In the genomic region with DNA sequence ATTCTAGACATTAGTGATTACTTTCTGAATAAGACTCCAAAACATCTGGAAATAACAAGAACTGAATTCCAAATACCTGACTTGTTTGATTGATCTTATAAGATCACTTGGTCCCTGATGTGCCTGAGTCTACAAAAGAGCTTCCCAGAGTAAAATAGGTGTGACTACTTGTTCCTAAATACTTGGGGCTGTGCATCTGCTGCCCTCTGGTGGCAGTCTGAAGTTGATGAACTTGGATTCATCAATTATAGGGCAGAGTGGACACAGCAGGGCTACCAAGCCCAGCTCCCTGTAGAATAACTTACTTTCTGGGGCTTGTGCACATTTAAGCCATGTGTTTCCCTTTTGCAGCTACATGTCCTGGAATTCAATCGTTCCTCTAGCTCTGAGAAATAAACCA, we compare ENCODE assay signal across 8 mouse cellular contexts. TPM values are rescaled to one million over a fixed set of nuclear protein-coding genes. Genes with fewer than 3 reads are reported as not detected.
DNase-seq lines count a peak whose midpoint lies in the region; ATAC-seq lines count a peak whose summit lies in the region.

No protein-coding gene starts in this region.

- H3K4me3 ChIP-seq in liver, embryonic 12.5 days, result no peak overlapping the region
- H3K4me3 ChIP-seq in intestine, embryonic 15.5 days (replicated peaks), result no peak overlapping the region
- H3K4me3 ChIP-seq in midbrain, embryonic 15.5 days, result no peak overlapping the region

- intact Hi-C loops in left cerebral cortex, postnatal 14 days (cut with DNase I), result no loop called here

- H3K9ac ChIP-seq in liver, embryonic 12.5 days, result no peak overlapping the region
- no peak overlapping the region for H3K9ac ChIP-seq in intestine, embryonic 15.5 days
- no peak overlapping the region for H3K9ac ChIP-seq in midbrain, embryonic 15.5 days

- H3K4me1 ChIP-seq in liver, embryonic 12.5 days, result 0 out of 2 replicates have a peak, but pooled peaks cover 4% of the 10 kb centered on the region
- H3K4me1 ChIP-seq in intestine, embryonic 15.5 days (replicated peaks), result no peaks in the 10 kb centered on the region
- H3K4me1 ChIP-seq in midbrain, embryonic 15.5 days, result no peaks in the 10 kb centered on the region

- 16% methylated on average over 1 of the region's 1 CpGs for WGBS in liver, embryonic 12.5 days (ENCODE audit: insufficient replicate concordance)
- WGBS in intestine, embryonic 15.5 days, result 26% methylated on average over 1 of the region's 1 CpGs
- WGBS in midbrain, embryonic 15.5 days, result 28% methylated on average over 1 of the region's 1 CpGs

- no peak overlapping the region for H3K4me2 ChIP-seq in liver, embryonic 12.5 days
- no peak overlapping the region for H3K4me2 ChIP-seq in intestine, embryonic 15.5 days (replicated peaks)
- no peak overlapping the region for H3K4me2 ChIP-seq in midbrain, embryonic 15.5 days

- no peaks in the 10 kb centered on the region; the same call in 1 of the 2 replicates for H3K36me3 ChIP-seq in liver, embryonic 12.5 days
- no peaks in the 10 kb centered on the region for H3K36me3 ChIP-seq in intestine, embryonic 15.5 days
- H3K36me3 ChIP-seq in midbrain, embryonic 15.5 days (replicated peaks), result no peaks in the 10 kb centered on the region

- peak; percentile 77 for DNase-seq in liver
- DNase-seq in cerebellum, adult 9-11 months, result peak; percentile 55
- peak; percentile 39 to 49 for DNase-seq in frontal cortex, postnatal 25 days (ENCODE audit: low spot score in 2 of 2)
- peak; percentile 53 to 79 for DNase-seq in left cerebral cortex, postnatal 14 days (ENCODE audit: low spot score in 2 of 2)
- peak; percentile 43 to 63 for DNase-seq in spleen, postnatal 36 days (ENCODE audit: low spot score in 2 of 2)

- H3K9me3 ChIP-seq in liver, embryonic 12.5 days (replicated peaks), result no peaks in the 10 kb centered on the region
- no peaks in the 10 kb centered on the region for H3K9me3 ChIP-seq in intestine, embryonic 15.5 days
- H3K9me3 ChIP-seq in midbrain, embryonic 15.5 days, result no peaks in the 10 kb centered on the region

- H3K27me3 ChIP-seq in liver, embryonic 12.5 days (replicated peaks), result no peaks in the 10 kb centered on the region
- H3K27me3 ChIP-seq in intestine, embryonic 15.5 days (replicated peaks), result no peaks in the 10 kb centered on the region
- no peaks in the 10 kb centered on the region for H3K27me3 ChIP-seq in midbrain, embryonic 15.5 days (replicated peaks)

- no peak for ATAC-seq in liver, embryonic 12.5 days
- peak; percentile 56; the same call in 1 of the 2 replicates for ATAC-seq in intestine, embryonic 15.5 days
- ATAC-seq in midbrain, embryonic 15.5 days (replicated peaks), result peak; percentile 70

- H3K27ac ChIP-seq in liver, embryonic 12.5 days, result no peak overlapping the region
- no peak overlapping the region for H3K27ac ChIP-seq in intestine, embryonic 15.5 days
- no peak overlapping the region for H3K27ac ChIP-seq in midbrain, embryonic 15.5 days

RNA-seq across cellular contexts. Expression of gene Ripk1, which starts 7.0 kb away (rescaled TPM):
- polyA plus RNA-seq in liver, embryonic 12.5 days (2016; fragmentation: Nextera tagmentation; extraction: Ambion mirVana), result 19.6 and 20.2 TPM in 2 replicates
- 20.4 and 20.8 TPM in 2 replicates for polyA plus RNA-seq in intestine, embryonic 15.5 days (2015; fragmentation: Nextera tagmentation; extraction: Ambion mirVana)
- total RNA-seq in left cerebral cortex, postnatal 14 days (2021), result 1 to 10 TPM; 6.2 to 8.1 TPM
- polyA plus RNA-seq in midbrain, embryonic 15.5 days (2015; fragmentation: Nextera tagmentation; extraction: Ambion mirVana), result 6.2 and 6.7 TPM in 2 replicates

RNA-seq across cellular contexts. Expression of gene Serpinb6a, which starts 7.4 kb away (rescaled TPM):
- 12.7 and 12.9 TPM in 2 replicates for polyA plus RNA-seq in liver, embryonic 12.5 days (2016; fragmentation: Nextera tagmentation; extraction: Ambion mirVana)
- 120 and 124 TPM in 2 replicates for polyA plus RNA-seq in intestine, embryonic 15.5 days (2015; fragmentation: Nextera tagmentation; extraction: Ambion mirVana)
- total RNA-seq in left cerebral cortex, postnatal 14 days (2021), result 10 to 100 TPM; 35.2 to 39.3 TPM
- polyA plus RNA-seq in midbrain, embryonic 15.5 days (2015; fragmentation: Nextera tagmentation; extraction: Ambion mirVana), result 29.1 and 33.9 TPM in 2 replicates

RNA-seq across cellular contexts. Expression of gene Nqo2, which starts 30.7 kb away (rescaled TPM):
- 24.5 and 25.8 TPM in 2 replicates for polyA plus RNA-seq in liver, embryonic 12.5 days (2016; fragmentation: Nextera tagmentation; extraction: Ambion mirVana)
- 40.5 and 43.3 TPM in 2 replicates for polyA plus RNA-seq in intestine, embryonic 15.5 days (2015; fragmentation: Nextera tagmentation; extraction: Ambion mirVana)
- total RNA-seq in left cerebral cortex, postnatal 14 days (2021), result 1 to 10 TPM; 5.2 to 6.2 TPM
- polyA plus RNA-seq in midbrain, embryonic 15.5 days (2015; fragmentation: Nextera tagmentation; extraction: Ambion mirVana), result 7.2 and 8.3 TPM in 2 replicates

RNA-seq across cellular contexts. Expression of gene Bphl, which starts 42.2 kb away (rescaled TPM):
- 29.2 and 29.3 TPM in 2 replicates for polyA plus RNA-seq in liver, embryonic 12.5 days (2016; fragmentation: Nextera tagmentation; extraction: Ambion mirVana)
- polyA plus RNA-seq in intestine, embryonic 15.5 days (2015; fragmentation: Nextera tagmentation; extraction: Ambion mirVana), result 57.6 and 60.4 TPM in 2 replicates
- total RNA-seq in left cerebral cortex, postnatal 14 days (2021), result 10 to 100 TPM; 33.7 to 38.3 TPM
- polyA plus RNA-seq in midbrain, embryonic 15.5 days (2015; fragmentation: Nextera tagmentation; extraction: Ambion mirVana), result 35.4 and 36.8 TPM in 2 replicates
